ENCODE assay signal across 12 mouse cellular contexts in genomic region chr9:118654969-118655368, GRCm38 (mm10). TPM values are rescaled to one million over a fixed set of nuclear protein-coding genes. Genes with fewer than 3 reads are reported as not detected.
DNase-seq lines count a peak whose midpoint lies in the region; ATAC-seq and TF ChIP-seq lines count a peak whose summit lies in the region.
"Had no signal": no experiment of that assay in that cellular context is flagged by ENCODE, and none has a peak within 500 bp of the region (broad histone marks: within the 10 kb centered on the region; RNA-seq: fewer than 3 reads in every experiment).

No protein-coding gene starts in this region.

- peak overlapping the region; percentile 60 for H3K27ac ChIP-seq in forebrain, embryonic 10.5 days
- H3K27ac ChIP-seq in forebrain, embryonic 14.5 days (ENCODE audit: low read depth, low read length), result no peak overlapping the region
- no peak overlapping the region for H3K27ac ChIP-seq in midbrain, embryonic 11.5 days (ENCODE audit: low read depth, low read length)
- no peak overlapping the region for H3K27ac ChIP-seq in midbrain, postnatal 0 days (ENCODE audit: low read depth, low read length)
- peak overlapping the region; percentile 18; the same call in 1 of the 2 replicates for H3K27ac ChIP-seq in kidney, embryonic 14.5 days (ENCODE audit: low read depth, low read length)
- H3K27ac ChIP-seq: heart, adult 2 months; midbrain, embryonic 15.5 days had no signal

- H3K9me3 ChIP-seq in forebrain, embryonic 10.5 days, result no peaks in the 10 kb centered on the region; the same call in 1 of the 2 replicates
- no peaks in the 10 kb centered on the region for H3K9me3 ChIP-seq in forebrain, embryonic 14.5 days (replicated peaks; ENCODE audit: control insufficient read depth, low read length)
- H3K9me3 ChIP-seq in midbrain, embryonic 11.5 days (ENCODE audit: control insufficient read depth, low read length), result no peaks in the 10 kb centered on the region
- no peaks in the 10 kb centered on the region for H3K9me3 ChIP-seq in midbrain, postnatal 0 days (ENCODE audit: low read length)
- H3K9me3 ChIP-seq in kidney, embryonic 14.5 days (ENCODE audit: control insufficient read depth, low read length), result no peaks in the 10 kb centered on the region
- H3K9me3 ChIP-seq: midbrain, embryonic 15.5 days had no signal

- no peak overlapping the region for H3K4me3 ChIP-seq in forebrain, embryonic 10.5 days
- H3K4me3 ChIP-seq in forebrain, embryonic 14.5 days (ENCODE audit: low read depth, low read length), result no peak overlapping the region
- no peak overlapping the region for H3K4me3 ChIP-seq in midbrain, embryonic 11.5 days (ENCODE audit: low read depth, low read length)
- no peak overlapping the region for H3K4me3 ChIP-seq in midbrain, postnatal 0 days (ENCODE audit: low read depth, low read length)
- H3K4me3 ChIP-seq in kidney, embryonic 14.5 days (ENCODE audit: low read length), result no peak overlapping the region
- H3K4me3 ChIP-seq: heart, adult 2 months; midbrain, embryonic 15.5 days had no signal

- H3K4me1 ChIP-seq in forebrain, embryonic 10.5 days, result peaks cover 42% of the 10 kb centered on the region
- H3K4me1 ChIP-seq in forebrain, embryonic 14.5 days (ENCODE audit: control insufficient read depth, insufficient read depth, low read length), result no peaks in the 10 kb centered on the region
- H3K4me1 ChIP-seq in midbrain, embryonic 11.5 days (ENCODE audit: control insufficient read depth, insufficient read depth, low read length), result no peaks in the 10 kb centered on the region; the same call in 1 of the 2 replicates
- H3K4me1 ChIP-seq in midbrain, postnatal 0 days (ENCODE audit: insufficient read depth, low read length), result no peaks in the 10 kb centered on the region
- peaks cover 17% of the 10 kb centered on the region for H3K4me1 ChIP-seq in kidney, embryonic 14.5 days (ENCODE audit: control insufficient read depth, insufficient read depth, low read length)
- H3K4me1 ChIP-seq: midbrain, embryonic 15.5 days had no signal

- no peak overlapping the region for H3K4me2 ChIP-seq in forebrain, embryonic 14.5 days (ENCODE audit: low read length)
- no peak overlapping the region for H3K4me2 ChIP-seq in midbrain, embryonic 11.5 days
- H3K4me2 ChIP-seq in midbrain, postnatal 0 days (ENCODE audit: low read depth, low read length, poor library complexity, severe bottlenecking), result no peak overlapping the region
- no peak overlapping the region for H3K4me2 ChIP-seq in kidney, embryonic 14.5 days (replicated peaks; ENCODE audit: low read depth, low read length)
- H3K4me2 ChIP-seq: midbrain, embryonic 15.5 days had no signal

- H3K9ac ChIP-seq in forebrain, embryonic 14.5 days (ENCODE audit: low read length), result no peak overlapping the region
- H3K9ac ChIP-seq in midbrain, embryonic 11.5 days (ENCODE audit: low read length), result no peak overlapping the region
- no peak overlapping the region for H3K9ac ChIP-seq in midbrain, postnatal 0 days (replicated peaks; ENCODE audit: low read length, poor library complexity, severe bottlenecking)
- no peak overlapping the region for H3K9ac ChIP-seq in kidney, embryonic 14.5 days (ENCODE audit: low read depth, low read length)
- H3K9ac ChIP-seq: forebrain, postnatal 0 days; midbrain, embryonic 15.5 days had no signal

- TF ChIP-seq CTCF in midbrain, postnatal 0 days (IDR thresholded peaks at IDR 0.05), result no peak

- WGBS in forebrain, embryonic 10.5 days, result 50% methylated on average over 6 of the region's 6 CpGs
- WGBS in forebrain, embryonic 14.5 days, result 54% methylated on average over 6 of the region's 6 CpGs
- 57% methylated on average over 6 of the region's 6 CpGs for WGBS in midbrain, embryonic 11.5 days
- WGBS in midbrain, postnatal 0 days, result 55% methylated on average over 6 of the region's 6 CpGs
- WGBS in kidney, embryonic 14.5 days, result 3% methylated on average over 6 of the region's 6 CpGs

- ATAC-seq in forebrain, embryonic 14.5 days, result no peak
- no peak for ATAC-seq in midbrain, embryonic 11.5 days (ENCODE audit: low FRiP score)
- ATAC-seq in midbrain, postnatal 0 days (ENCODE audit: low FRiP score), result no peak
- no peak for ATAC-seq in kidney, embryonic 14.5 days (ENCODE audit: low FRiP score, low TSS enrichment)
- ATAC-seq: forebrain, postnatal 0 days; midbrain, embryonic 15.5 days had no signal

- DNase-seq in forebrain, embryonic 10.5 days (ENCODE audit: extremely low spot score, low spot score), result peak; percentile 23
- DNase-seq in forebrain, embryonic 14.5 days (ENCODE audit: low spot score), result no peak
- peak; percentile 83 for DNase-seq in midbrain, embryonic 11.5 days (ENCODE audit: low spot score, missing footprints)
- no peak for DNase-seq in midbrain, postnatal 0 days (ENCODE audit: low spot score)
- peak; percentile 44 for DNase-seq in thymus, postnatal 4 days
- DNase-seq in frontal cortex, postnatal 10 days (ENCODE audit: low spot score in 2 of 2), result no peak
- DNase-seq in urinary bladder, adult 2 months (ENCODE audit: low spot score), result no peak
- DNase-seq: B cell, adult 2 months; forebrain, postnatal 0 days had no signal

- peaks cover 9% of the 10 kb centered on the region; the same call in 1 of the 2 replicates for H3K36me3 ChIP-seq in forebrain, embryonic 10.5 days (replicated peaks)
- no peaks in the 10 kb centered on the region for H3K36me3 ChIP-seq in forebrain, embryonic 14.5 days (ENCODE audit: control insufficient read depth, insufficient read depth, low read length)
- H3K36me3 ChIP-seq in midbrain, embryonic 11.5 days (ENCODE audit: control insufficient read depth, insufficient read depth, low read length), result no peaks in the 10 kb centered on the region
- H3K36me3 ChIP-seq in midbrain, postnatal 0 days (ENCODE audit: insufficient read depth, low read length), result no peaks in the 10 kb centered on the region
- H3K36me3 ChIP-seq in kidney, embryonic 14.5 days (ENCODE audit: control insufficient read depth, insufficient read depth, low read length), result peaks cover 26% of the 10 kb centered on the region
- H3K36me3 ChIP-seq: midbrain, embryonic 15.5 days had no signal

- no peaks in the 10 kb centered on the region for H3K27me3 ChIP-seq in forebrain, embryonic 10.5 days (ENCODE audit: poor library complexity, severe bottlenecking)
- H3K27me3 ChIP-seq in forebrain, embryonic 14.5 days (replicated peaks; ENCODE audit: control insufficient read depth, insufficient read depth, low read length), result no peaks in the 10 kb centered on the region
- no peaks in the 10 kb centered on the region for H3K27me3 ChIP-seq in midbrain, embryonic 11.5 days (ENCODE audit: control insufficient read depth, insufficient read depth, low read length)
- no peaks in the 10 kb centered on the region for H3K27me3 ChIP-seq in midbrain, postnatal 0 days (ENCODE audit: insufficient read depth, low read length)
- no peaks in the 10 kb centered on the region for H3K27me3 ChIP-seq in kidney, embryonic 14.5 days (ENCODE audit: control insufficient read depth, insufficient read depth, low read length)
- H3K27me3 ChIP-seq: midbrain, embryonic 15.5 days had no signal

RNA-seq across cellular contexts. Expression of gene Itga9, which starts 48.5 kb away (rescaled TPM):
- polyA plus RNA-seq in forebrain, embryonic 10.5 days (2016; fragmentation: Nextera tagmentation; extraction: Ambion mirVana), result 6.0 and 6.1 TPM in 2 replicates
- 0.85 and 0.88 TPM in 2 replicates for polyA plus RNA-seq in forebrain, embryonic 14.5 days (2014; fragmentation: Nextera tagmentation; extraction: Ambion mirVana)
- 4.0 and 5.4 TPM in 2 replicates for polyA plus RNA-seq in midbrain, embryonic 11.5 days (2014; fragmentation: Nextera tagmentation; extraction: Ambion mirVana)
- total RNA-seq in midbrain, postnatal 0 days (2014; rRNA removed), result 6.9 and 8.2 TPM in 2 replicates
- polyA plus RNA-seq in midbrain, postnatal 0 days (2015; fragmentation: Nextera tagmentation; extraction: Ambion mirVana), result 0.82 and 1.1 TPM in 2 replicates
- 16.6 and 31.9 TPM in 2 replicates for polyA plus RNA-seq in kidney, embryonic 14.5 days (2014; fragmentation: Nextera tagmentation; extraction: Ambion mirVana)
- 26.3 and 36.2 TPM in 2 replicates for polyA plus RNA-seq in urinary bladder, adult 2 months (2012; rRNA removed)

Comparison
In these comparisons a context has a peak if more than half of its experiments do, and no peak if none do; other contexts are left out.
1. DNase-seq: peak in forebrain, embryonic 10.5 days (single experiment), midbrain, embryonic 11.5 days (single experiment) and thymus, postnatal 4 days (single experiment); none in forebrain, embryonic 14.5 days (single experiment), midbrain, postnatal 0 days (single experiment), frontal cortex, postnatal 10 days (0 of 2) and urinary bladder, adult 2 months (single experiment).
2. H3K27ac ChIP-seq: peak in forebrain, embryonic 10.5 days (single experiment) and kidney, embryonic 14.5 days (single experiment); none in forebrain, embryonic 14.5 days (single experiment), midbrain, embryonic 11.5 days (single experiment) and midbrain, postnatal 0 days (single experiment).